Mouse (Mus musculus) cerebellum, adult 9-11 months (tissue): ENCODE results near the gene Fmn2.

ENCODE experiments used
- DNase-seq: peaks from one replicate; pipeline ENCODE4 v3.0.0; 2022

Fmn2 gene

DNA sequence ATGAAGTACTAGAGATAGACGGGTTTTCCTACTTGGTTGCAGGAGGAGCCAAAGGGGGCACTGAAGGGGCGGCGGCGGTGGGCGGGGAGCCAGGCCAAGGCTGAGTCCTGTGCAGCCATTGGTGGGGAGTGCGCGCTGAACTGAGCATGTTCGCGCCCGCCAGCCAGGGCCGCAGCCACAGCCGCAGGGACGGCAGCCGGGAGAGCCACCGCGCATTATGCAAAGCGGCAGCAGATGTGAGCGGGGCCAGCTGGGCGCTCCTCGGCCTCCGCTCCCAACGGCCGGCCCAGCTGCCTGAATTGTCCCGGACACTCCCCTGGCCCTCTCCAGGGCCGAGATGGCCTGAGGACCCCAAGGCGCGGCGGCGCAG is at the start of gene Fmn2:
Fmn2 (plus strand) TSS at position 165 of the 370 bp plus-strand sequence.
- DNase-seq = peak; percentile 83

DNA sequence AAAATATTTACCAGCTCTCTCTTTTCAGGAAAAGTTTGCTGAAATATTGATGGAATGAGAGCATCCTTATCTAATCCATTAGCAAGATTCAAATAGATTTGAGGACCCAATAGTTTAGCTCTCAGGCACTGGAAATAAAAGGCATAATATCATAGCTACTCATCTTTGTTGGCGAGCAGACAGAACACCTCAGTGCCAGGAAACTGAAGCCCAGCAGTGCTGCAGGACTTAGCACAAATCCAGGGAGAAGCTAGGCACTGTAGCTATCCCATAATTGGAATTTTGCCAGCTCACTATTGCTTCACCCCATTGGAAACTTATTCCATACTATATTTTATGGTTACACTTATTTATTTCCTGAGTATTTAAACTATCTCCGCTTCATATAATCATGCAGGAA is 46.5 kb upstream of the Fmn2 start:
- DNase-seq = no peak

DNA sequence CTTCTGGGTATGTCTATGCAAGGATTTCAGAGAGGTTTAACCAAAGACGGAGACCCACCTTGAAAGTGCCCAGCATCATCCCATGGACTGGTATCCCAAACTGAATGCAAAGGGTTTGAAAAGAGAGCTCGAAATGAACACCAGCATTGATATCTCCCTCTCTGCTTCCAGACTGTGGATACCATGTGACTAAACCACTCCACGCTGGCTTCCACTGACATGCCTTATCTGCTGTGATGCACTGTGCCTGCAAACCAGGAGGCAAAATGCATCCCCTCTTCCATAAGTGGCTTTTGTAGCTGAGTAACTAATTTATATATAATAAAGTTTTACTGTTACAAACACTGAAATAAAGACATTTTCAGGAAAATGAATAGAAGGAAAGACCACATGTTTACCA is 36.2 kb upstream of the Fmn2 start:
- no peak for DNase-seq

DNA sequence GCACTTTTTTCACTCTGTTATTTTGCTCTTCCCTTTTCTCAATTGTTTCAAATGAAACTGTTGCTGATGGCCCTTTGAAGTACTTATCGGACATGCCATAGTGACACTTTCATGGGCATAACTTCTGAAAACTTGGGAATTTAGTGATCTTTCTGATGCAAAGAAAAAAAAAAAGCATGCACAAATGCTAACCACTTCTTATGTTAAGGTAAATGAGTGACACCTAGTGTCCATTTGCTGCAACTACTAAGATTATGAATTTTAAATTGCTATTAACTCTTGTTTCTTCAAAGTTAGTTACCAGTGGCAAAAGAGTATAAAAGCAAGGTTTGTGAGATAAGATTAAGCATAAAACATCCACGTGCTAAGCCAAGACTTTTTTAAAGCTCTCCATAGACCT is 35.4 kb upstream of the Fmn2 start:
- no peak for DNase-seq

DNA sequence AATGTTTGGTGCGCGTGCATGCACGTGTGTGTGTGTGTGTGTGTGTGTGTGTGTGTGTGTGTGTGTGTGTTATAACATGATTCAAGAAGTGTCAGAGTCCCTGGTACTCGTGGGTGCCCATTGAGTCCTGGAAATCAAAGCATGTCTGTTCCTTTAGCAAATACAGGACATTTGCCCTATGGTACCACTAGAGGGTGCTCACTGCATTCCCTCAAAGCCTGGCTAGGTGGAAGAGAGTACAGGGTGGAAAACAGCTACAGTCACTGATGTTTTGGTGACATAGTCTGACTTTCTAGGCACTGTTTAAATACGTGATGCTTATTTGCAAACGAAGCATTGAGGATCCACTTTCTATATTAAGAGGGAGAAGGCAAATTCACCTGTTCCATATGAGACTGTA is 31.9 kb upstream of the Fmn2 start:
- DNase-seq = peak; percentile 30

DNA sequence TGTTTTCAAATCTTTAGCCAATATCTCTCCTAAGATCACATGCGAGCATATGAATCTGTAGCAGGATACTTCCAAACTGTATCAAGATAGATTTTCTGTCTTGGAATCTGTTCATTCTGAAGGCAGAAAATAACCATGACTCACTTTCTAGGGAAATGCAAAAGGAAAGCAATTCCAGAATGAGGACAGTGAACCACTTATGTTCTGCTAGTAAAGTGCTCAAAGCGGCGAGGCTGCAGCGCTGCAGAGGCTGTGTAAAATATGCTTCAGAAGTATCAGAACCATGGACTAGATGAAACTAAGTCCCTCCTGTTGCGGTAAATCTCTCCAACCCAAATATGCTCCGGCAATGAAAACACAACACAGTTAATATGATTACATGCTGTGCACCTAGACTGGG is 19.1 kb upstream of the Fmn2 start:
- DNase-seq = no peak

DNA sequence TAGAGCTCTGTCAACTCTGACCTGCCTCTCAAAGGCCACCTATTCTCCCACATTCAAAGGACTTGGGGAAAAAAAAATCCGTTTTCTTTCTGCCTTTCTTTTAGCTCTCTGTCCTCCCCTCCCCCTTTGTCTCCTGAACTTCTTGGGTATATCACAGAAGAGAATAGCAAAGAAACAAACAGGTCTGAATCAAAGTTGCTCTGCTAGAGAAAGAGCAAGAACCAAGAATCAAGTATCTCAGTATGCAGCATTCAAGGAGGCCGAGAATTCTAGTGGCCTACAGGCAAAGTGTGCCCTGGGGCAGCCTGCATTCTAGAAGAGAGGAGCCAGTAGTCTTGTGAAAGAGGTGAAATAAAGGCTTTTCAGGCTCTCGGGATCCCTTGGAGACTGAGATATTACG is 1.6 kb upstream of the Fmn2 start:
- DNase-seq = no peak

DNA sequence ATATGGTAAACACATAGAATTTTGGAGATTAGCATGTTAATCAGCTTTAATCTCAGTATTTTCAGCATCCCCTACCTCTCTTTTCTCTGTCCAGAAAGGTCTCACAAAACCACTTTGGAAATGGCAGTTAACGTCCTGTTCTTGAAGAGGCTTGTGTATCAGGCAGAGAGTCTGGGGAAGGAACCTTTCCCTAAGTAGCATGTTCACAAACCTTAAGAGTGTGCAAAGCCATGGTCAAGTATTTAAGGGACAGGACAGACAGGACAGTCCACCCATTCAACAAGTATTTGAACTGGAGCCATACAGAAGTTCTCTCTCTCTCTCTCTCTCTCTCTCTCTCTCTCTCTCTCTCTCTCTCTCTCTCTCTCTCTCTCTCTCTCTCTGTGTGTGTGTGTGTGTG is 614 bp upstream of the Fmn2 start:
- DNase-seq = no peak

DNA sequence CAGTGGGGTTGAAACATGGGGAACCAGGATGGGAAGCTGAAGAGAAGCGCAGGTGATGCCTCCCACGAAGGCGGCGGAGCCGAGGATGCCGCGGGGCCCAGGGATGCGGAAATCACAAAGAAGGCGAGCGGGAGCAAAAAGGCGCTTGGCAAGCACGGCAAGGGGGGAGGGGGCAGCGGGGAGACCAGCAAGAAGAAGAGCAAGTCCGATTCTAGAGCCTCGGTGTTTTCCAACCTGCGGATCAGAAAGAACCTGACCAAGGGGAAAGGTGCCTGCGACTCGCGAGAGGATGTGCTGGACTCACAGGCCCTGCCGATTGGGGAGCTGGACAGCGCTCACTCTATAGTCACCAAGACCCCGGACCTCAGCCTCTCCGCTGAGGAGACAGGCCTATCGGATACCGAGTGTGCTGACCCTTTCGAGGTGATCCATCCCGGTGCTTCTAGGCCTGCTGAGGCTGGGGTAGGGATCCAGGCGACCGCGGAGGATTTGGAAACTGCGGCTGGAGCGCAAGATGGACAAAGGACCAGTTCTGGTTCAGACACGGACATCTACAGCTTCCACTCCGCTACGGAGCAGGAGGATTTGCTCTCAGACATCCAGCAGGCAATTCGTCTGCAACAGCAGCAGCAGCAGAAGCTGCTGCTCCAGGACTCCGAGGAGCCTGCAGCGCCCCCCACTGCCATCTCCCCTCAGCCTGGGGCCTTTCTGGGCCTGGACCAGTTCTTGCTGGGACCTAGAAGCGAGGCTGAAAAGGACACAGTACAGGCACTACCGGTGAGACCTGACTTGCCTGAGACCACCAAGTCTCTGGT is 613 bp downstream of the Fmn2 start:
- peak; percentile 70 for DNase-seq

DNA sequence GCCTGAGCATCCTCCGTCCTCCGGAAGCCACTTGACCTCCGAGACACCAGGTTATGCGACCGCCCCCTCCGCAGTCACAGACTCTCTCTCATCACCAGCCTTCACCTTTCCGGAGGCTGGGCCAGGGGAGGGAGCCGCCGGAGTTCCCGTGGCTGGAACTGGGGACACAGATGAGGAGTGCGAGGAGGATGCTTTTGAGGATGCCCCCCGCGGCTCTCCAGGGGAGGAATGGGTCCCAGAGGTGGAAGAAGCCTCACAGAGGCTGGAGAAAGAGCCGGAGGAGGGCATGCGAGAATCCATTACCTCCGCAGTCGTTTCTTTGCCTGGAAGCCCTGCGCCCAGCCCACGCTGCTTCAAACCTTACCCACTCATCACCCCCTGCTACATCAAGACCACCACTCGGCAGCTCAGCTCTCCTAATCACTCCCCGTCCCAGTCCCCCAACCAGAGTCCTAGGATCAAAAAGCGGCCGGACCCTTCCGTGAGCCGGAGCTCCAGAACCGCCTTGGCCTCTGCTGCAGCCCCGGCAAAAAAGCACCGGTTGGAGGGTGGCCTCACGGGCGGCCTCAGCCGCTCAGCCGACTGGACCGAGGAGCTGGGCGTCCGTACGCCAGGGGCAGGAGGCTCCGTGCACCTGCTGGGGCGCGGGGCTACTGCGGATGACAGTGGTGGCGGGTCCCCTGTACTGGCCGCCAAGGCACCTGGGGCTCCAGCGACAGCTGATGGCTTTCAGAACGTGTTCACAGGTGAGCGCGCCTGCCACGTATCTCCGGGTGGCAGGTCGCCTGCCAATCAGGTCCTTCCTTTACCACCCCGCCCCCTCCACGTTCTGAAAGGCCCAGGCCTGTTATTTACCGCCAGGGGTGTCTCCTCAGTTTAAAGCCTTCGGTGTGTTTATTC is 1.5 kb downstream of the Fmn2 start:
- peak; percentile 87 for DNase-seq

DNA sequence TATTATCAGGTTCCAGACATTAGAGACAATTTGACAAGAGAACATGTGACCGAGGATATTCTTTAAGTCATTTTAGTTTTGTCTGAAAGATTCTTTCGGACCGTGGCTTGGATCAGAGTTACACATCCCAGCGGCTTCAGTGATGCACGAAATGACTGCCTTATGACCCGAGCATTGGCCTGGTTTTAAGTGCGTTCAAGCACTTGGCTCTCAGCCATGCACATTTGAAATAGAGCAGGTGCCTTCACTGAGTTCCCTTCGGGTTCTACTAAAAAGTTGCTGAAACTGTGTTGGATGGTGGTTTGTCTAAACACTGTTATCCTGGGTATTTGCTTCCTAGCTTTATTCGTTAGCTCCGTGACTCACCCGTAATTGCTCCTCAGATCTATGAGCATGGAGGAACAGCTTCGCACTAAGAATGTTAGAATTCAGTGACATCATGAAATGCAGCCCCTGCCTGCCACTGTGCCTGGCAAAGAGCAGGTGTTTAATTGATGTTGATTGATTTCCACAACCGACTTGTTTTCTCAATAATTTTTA is 7.0 kb downstream of the Fmn2 start:
- DNase-seq = peak; percentile 45

DNA sequence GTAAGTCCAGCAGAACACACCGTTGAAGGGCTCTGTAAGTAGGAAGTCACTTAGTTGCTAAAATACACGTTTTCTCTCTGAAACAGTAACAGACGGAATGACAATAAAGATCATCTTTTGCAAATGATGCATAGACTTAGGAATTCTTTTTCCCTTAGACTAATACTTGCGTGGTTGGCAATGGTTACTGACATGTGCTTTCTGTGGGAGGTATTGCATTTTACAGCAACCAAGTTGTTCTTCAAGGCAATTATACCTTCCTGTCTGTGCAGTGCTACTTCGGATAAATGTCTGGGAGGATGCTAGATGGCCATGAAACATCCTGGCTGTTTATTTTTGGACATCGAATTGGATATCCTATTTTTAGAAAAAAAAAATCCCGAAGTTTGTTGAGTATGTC is 11.8 kb downstream of the Fmn2 start:
- no peak for DNase-seq

DNA sequence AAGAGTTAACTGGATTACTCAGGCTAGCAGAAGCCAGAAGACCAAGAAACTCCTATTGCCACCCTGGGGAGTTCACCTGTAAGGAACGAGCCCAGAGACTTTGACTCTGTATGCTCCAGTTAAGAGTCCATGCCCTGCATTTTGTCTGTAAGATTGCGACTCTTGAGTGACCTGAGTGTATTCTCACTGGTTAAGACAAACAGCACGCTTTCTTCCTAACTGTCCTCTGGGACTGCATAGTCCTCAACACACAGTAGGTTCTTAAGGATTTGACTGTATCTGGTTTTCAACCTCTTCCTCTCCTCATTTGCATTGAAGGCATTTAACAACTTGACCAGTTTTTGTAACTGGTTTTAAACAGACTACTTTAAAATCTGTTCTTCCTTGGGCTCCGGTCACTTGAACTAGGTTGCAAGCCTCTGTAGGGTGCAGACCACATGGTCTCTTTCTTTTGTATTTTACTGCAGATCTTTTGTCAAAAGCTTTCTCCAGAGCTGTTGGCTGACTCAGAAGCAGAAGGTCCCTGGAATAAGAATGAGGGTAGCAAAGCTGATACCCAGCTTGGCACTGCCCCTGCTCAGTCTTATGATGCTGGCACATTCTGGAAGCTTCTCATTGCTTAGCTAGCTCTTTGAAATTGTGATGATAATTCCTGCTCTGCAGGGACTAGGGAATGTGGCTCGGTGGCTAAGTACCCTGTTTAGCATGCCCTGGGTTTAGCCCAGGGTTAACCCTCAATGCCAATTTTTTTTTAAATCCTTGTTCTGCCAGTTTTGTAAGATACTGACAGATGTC is 20.5 kb downstream of the Fmn2 start:
- peak; percentile 58 for DNase-seq

DNA sequence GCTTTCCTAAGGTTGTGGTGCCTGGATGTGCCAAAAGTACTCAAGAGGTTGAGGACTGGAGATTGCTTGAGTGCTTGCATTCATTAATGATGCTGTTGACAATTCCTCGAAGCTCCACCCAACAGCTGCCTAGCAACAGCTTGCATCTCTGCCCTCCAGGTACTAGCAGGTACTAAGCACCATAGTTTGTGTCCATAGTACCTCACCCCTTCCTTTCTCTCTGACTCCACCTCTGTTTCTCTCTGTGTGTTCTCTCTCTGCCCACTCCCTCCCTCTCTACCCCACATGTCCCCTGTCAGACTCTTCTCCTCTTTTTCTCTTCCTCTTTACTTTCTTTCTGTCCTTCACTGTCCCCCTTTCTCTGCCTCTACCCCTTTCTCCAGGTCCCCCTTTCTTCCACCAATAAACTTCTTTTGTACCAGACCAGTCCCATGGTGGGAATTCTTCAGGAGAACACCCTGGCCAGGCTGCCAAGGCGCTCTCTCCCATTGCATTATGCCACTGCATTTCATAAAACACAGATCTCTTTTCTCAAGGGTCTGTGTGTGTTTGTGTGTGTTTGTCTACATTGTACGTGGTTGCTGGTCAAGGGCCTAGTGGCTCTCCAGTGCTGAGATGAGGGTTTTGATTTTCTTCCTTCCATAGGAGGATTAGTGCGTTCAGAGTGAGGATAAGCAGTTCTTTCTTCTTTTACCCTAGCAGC is 21.3 kb downstream of the Fmn2 start:
- DNase-seq = no peak

DNA sequence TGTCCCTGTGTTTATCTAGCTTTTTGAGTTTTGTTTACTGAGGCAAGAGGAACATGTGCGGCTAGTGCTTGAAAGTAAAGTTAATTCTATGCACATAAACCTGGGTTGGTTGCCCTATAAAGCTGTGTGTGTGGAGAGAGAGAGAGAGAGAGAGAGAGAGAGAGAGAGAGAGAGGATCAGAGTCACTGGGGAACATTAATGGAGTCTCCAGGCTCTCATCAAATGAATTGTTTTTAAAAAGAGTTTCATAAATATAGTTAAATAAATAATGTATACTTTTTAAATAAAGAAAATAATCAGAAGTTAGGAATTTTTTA is 21.8 kb downstream of the Fmn2 start:
- DNase-seq = no peak

DNA sequence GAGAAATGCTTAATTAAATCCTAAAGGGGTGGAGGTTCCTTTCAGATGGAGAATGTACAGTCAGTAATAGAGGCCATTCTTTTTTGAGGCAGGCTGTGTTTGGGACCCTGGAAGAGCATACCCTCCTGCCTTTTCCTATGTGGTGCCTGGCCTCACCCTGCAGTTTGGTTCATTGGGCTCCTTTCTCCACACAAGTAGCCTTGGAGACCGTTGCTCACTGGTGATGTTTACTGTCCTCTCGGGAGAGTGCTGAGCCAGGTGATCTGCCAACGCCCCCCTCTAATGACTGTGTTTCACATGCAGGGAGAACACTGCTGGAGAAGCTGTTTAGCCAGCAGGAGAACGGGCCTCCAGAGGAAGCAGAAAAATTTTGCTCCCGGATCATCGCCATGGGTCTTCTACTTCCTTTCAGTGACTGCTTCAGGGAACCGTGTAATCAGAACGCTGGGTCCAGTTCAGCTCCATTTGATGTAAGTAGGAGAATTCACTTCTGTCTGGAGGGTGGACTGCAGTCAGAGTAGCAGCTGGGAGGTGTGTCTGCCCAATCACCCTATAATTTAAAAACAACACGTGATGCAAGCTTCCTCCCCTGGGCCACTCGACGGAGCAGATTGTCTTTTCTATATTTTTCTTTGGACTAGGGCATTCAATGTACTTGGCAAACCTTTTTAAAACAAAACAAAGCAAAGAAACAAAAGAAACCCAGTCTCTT is 35.3 kb downstream of the Fmn2 start:
- no peak for DNase-seq

DNA sequence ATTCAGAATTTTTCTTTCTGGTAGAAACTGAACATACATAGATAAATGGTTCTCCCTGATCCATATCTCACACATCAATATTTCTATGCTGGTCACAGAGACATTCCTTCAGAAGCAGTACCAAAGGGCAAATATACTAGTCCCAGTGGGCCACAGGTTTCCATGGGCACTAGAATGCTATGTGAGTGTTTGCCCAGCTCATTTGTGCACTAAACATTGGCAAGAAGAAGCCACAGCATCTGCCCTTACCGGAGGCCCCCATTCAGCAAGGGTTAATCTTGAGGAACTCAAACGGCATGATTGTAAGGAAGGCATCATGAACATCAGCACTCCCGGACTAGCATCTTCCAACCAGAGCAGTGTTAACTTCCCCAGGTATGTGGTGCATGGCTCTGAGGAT is 35.9 kb downstream of the Fmn2 start:
- no peak for DNase-seq

DNA sequence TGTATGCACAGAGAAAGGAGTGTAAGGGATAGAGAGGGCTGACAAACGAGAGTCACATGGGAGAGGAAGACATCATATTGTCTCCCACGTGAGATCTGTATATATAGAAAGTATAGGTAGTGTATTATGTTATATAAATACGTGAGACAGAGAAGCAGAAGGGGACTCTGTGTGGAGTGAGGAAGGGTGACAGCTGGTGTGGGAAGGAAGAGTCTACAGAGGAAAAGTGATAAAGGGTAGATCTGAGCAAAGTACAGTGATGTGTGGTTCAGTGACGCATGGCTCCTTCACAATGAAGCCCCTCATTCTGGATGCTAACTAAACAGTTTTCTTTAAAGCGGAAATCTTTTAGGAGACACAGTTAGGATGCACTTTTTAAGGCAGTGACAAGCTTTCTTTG is 46.7 kb downstream of the Fmn2 start:
- no peak for DNase-seq

DNA sequence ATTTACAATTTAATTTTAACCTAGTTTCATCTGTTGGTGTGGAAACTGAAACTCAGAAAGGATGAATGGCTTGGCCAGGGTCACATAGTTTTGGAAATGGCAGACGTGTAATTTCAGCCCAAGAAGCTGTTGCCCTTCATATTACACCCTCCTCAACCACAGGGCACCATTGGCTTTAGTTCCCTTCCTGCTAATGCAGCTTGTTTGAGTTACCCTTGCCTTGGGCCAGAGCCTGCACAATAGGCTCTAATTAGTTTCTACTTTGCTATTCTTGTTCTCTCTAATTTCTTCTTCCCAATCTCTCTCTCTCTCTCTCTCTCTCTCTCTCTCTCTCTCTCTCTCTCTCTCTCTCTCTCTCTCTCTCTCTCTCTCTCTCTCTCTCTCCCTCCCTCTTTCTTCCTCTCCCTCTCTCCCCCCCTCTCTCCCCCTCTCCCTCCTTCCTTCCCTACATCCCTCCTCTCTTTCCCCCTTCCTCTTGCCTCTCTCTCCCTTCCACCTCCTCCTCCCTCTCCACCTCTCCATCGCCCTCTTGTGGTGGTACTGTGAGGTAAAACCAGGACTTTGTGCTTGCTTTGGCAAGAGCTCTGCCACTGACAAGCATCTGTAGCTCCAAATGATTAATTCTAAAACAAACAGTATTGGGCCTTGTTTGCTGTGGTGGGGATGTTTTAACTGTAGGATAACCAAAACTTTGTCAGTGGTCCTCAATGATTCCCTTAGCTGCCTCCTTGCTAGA is 51.8 kb downstream of the Fmn2 start:
- DNase-seq = peak; percentile 58

DNA sequence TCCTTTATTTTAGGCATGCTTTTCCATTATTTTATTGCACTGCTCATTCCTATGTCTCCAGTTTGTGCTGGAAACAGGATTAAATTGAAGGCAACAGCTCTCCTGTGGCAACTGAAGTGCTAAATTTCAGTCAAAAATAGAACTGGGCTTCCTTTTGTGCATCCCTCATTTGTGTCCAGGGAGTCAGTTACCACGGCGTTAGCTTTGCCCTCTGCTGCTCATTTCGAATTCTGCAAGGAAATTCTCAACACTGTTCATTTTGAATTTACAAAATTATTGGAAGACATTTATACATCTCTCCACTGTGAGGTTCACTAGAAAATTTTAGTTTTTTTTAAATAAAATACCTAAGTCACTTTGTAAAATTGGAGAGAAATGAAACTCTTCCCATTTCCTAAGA is 53.8 kb downstream of the Fmn2 start:
- DNase-seq = no peak

DNA sequence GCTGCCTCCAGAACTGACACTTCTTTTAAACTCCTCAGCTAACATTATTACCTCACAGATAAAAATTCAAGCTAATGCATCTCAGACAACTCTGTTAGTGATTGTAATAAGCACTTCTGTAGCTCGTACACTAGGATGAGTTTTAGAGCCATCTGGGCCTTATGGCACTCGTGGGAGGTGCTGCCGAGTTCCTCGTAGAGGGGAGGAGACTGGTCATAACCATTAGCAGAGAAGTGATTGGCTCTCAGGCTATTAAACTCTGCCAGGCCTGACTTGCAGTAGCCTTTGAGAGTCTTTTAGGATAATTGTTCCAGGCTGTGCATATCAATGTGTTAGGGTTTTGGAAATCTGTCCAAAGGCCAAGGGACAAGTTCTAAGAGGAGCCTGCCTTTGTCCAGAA is 55.6 kb downstream of the Fmn2 start:
- no peak for DNase-seq
